Mouse (Mus musculus): ENCODE measurements around the gene Zfp90. TPM values are rescaled to one million over a fixed set of nuclear protein-coding genes. Genes with fewer than 3 reads are reported as not detected.

Gene Zfp90
- polyA plus RNA-seq (2015; fragmentation: Nextera tagmentation; extraction: Ambion mirVana): 13.4 and 15.4 TPM in 2 replicates

DNA sequence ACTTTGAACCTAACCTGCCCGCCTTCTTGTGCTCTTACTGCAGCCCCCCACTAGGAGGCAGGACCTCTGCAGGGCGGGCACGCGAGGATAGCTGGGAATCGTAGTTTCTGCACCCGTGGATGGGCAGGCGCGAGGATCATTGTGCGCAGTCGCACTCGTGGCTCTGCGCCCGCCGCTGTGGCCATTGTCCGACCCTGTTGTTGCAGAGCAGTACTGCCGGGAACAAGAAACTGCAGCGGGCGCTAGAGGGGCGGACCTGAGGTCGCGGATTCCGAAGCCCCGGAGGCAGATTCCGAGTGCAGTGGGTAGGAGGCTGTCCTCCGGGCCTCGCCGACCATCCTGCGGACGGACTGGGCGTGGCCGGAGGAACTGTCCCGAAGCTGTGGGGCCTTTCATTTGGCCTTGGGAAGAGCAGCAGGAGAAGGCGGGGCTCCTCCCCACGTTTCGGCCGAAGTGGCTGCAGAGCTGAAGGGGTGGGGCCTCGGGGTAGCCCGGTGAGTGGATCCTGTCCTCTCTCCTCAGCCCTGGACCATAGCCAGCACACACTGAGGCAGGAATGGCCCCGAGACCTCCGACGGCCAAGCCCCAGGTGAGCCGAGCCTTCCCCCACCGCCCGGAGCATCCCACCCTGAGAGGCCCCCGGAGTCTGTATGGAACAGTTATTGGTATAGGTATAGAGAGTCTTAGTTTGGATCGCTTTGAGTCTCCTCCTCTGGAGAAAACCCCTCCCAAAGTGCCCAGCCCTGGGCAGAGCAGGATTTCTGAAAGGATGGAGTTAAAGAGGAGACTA lies at the start of gene Zfp90:
Gene Zfp90, plus strand, starts transcription at position 146 of the 790 bp plus-strand sequence.

Other genes with a start within 250 kb of the Zfp90 start
- 16.3 and 24.3 TPM in 2 replicates for gene Slc7a6, start 246.5 kb upstream of the Zfp90 start, polyA plus RNA-seq (2015; fragmentation: Nextera tagmentation; extraction: Ambion mirVana)
- gene Slc7a6os, start 204.4 kb upstream of the Zfp90 start, polyA plus RNA-seq (2015; fragmentation: Nextera tagmentation; extraction: Ambion mirVana): 19.7 and 26.9 TPM in 2 replicates
- gene Prmt7, start 204.4 kb upstream of the Zfp90 start, polyA plus RNA-seq (2015; fragmentation: Nextera tagmentation; extraction: Ambion mirVana): 18.5 and 22.1 TPM in 2 replicates
- gene Smpd3, start 77.3 kb upstream of the Zfp90 start, polyA plus RNA-seq (2015; fragmentation: Nextera tagmentation; extraction: Ambion mirVana): 10.8 and 20.6 TPM in 2 replicates
- gene 6030452D12Rik, start 85.2 kb downstream of the Zfp90 start, polyA plus RNA-seq (2015; fragmentation: Nextera tagmentation; extraction: Ambion mirVana): not detected in 2 replicates
- 2.3 and 3.6 TPM in 2 replicates for gene Cdh3, start 95.6 kb downstream of the Zfp90 start, polyA plus RNA-seq (2015; fragmentation: Nextera tagmentation; extraction: Ambion mirVana)
- gene Gm10073, start 158.1 kb downstream of the Zfp90 start, polyA plus RNA-seq (2015; fragmentation: Nextera tagmentation; extraction: Ambion mirVana): 11.9 and 19.6 TPM in 2 replicates
- gene Cdh1, start 188.0 kb downstream of the Zfp90 start, polyA plus RNA-seq (2015; fragmentation: Nextera tagmentation; extraction: Ambion mirVana): 1.1 and 3.1 TPM in 2 replicates

All from adrenal gland, postnatal 0 days (tissue).